Mouse (Mus musculus) kidney, adult 8-10 months (tissue): ENCODE measurements around the gene Sfxn2.
"Not testable (repeated sequence)": the region's sequence is repeated elsewhere in the genome, so short reads cannot be mapped to it uniquely, and the experiment has no call there.

ENCODE experiments used
- DNase-seq, 2 experiments: peaks; one replicate each; pipeline ENCODE4 v3.0.0; 2022

Gene Sfxn2

DNA sequence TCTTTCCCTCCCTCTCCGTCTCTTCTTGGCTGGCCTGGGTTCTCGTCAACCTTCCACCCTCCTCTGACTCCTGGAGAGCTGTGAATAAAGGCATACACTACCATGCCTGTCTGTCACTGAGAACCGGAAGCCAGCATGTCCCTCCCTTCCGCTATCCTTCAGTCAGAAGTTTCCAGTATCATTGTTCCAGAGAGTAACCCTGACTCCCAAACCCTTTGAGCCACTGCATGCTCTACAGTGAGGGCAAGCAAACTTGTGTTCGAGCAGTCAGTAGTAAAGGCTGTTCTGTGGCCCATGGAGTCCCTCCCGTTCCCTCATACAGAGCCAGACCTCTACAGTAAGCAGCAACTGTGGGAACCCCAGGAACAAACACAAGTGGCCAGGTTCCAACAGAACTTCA is 25.6 kb upstream of the Sfxn2 start:
- no peak for DNase-seq

DNA sequence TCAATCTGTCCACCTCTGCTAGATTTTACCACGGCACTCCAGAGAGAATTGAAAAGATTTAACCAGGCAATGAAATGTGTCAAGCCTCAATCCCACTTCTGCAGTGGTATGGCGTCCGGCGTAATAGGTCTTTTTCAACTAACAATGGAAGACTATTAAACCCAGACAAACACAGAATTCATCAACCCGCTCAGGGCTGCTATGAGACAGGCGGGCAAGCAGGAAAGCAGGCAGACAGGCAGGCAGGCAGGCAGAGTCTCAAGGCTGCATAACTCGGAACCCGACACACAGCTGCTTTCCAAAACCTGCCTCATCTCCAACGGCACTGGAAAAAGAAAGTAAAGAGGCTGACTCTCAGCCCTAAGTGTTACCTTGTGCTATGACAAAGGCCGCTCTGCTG is 25.1 kb upstream of the Sfxn2 start:
- no peak for DNase-seq

DNA sequence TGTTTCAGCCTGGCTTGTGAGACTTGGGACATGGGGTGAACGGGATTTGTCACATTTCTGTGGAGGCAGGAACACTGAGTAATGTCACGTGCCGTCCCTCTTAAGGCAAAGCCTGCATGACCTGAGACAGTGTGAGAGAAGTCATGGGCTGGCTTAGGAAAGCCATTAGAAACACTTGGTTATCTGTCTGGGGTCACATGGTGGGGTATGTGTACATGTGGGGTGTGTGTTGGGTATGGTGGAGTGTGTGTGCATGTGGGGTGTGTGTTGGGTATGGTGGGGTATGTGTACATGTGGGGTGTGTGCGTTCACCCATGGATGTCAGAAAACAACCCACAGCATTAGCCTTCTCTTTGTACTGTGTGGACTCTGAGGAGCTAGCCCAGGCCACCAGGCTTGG is 22.8 kb upstream of the Sfxn2 start:
- no peak for DNase-seq

DNA sequence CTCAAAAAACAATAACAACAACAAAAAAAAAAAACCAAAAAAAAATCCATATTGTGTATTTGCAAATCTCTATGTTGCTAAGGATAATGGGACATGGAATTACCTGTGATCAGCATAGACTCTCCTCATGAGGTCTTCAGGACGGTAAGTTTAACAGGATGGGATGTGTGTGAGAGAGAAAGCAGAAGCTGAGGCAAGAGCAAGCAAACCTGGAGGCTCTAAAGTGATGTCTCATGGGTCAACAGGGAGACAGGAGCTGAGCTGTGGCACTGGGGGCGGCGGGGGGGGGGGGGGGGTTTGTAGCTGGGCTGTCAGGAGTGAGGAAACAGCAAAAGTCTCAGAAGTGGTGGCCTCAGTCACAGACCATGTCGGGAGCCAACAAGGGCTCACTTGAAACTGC is 20.7 kb upstream of the Sfxn2 start:
- DNase-seq: no peak

DNA sequence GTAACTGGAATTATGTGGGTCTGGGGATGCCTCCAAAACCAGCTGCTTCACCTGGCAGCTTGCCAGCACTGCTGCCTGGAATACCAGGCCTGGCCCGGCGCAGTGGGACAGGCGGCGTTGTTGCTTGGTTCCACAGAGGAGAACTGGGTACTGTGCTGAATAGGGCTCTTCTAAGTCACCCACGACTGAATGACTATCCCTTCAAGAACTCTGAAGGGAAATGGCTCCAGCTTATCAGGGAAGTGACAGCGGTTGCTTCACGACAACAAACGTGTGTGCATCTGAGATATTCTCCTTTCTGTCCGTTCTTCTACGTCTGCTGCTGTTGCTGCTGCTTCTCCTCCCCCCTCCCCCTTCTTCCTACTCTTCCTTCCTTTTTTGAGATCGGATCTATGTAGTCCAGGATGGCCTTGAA is 19.6 kb upstream of the Sfxn2 start:
- no peak for DNase-seq

DNA sequence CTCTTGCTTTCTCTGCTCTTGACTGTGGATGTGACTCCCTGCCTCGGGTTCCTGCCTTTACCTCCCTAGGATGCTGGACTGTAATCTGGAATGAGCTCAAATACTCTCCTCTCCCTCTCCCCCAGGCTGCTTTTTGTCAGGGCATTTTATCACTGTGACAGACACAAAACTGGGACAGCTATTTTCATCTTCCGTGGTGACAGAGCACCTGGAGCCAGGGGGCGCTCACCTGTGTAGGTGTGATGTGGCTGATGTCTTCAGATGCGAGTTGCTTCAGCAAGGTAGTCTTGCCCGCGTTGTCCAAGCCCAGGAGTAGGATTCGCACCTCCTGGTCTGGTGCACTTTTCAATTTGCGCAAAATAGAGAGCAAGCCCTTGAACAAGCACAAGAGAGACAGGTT is 15.2 kb upstream of the Sfxn2 start:
- DNase-seq: no peak

DNA sequence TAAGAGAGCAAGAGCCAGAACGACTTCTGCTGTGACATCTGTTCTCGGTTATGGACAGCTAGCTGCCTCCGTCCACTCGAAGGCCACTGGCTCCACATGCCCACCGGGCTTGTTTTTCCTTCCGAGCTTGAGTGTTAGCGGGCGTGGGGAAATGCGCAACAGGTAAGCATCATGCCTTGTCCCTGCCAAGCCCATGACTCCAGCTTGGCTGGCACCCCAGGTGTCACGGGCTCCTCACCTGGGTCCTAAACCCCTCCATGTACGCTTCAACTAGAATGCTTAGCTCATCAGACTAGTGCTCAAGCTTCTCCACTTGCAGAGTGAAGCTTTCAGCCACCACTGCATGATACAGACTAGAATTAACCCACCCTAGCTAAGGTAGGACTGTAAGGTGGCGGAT is 14.5 kb upstream of the Sfxn2 start:
- peak; percentile 29 to 44 for DNase-seq

DNA sequence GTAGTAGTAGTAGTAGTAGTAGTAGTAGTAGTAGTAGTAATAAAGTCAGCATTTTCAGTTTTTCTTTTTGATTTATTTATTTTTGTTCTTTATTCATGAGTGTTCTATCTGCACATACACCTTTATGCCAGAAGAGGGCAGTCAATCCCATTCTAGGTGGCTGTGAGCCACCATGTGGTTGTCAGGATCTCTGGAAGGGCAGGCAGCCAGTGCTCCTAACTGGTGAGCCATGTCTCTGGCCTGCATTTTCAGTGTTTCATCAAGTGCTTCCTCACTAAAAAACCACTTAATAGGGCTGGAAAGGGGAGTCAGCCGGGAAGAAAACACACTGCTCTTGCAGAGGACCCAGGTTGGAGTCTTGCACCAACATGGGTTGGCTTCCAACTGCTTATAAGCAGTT is 11.0 kb upstream of the Sfxn2 start:
- DNase-seq: peak; percentile 59 to 69

DNA sequence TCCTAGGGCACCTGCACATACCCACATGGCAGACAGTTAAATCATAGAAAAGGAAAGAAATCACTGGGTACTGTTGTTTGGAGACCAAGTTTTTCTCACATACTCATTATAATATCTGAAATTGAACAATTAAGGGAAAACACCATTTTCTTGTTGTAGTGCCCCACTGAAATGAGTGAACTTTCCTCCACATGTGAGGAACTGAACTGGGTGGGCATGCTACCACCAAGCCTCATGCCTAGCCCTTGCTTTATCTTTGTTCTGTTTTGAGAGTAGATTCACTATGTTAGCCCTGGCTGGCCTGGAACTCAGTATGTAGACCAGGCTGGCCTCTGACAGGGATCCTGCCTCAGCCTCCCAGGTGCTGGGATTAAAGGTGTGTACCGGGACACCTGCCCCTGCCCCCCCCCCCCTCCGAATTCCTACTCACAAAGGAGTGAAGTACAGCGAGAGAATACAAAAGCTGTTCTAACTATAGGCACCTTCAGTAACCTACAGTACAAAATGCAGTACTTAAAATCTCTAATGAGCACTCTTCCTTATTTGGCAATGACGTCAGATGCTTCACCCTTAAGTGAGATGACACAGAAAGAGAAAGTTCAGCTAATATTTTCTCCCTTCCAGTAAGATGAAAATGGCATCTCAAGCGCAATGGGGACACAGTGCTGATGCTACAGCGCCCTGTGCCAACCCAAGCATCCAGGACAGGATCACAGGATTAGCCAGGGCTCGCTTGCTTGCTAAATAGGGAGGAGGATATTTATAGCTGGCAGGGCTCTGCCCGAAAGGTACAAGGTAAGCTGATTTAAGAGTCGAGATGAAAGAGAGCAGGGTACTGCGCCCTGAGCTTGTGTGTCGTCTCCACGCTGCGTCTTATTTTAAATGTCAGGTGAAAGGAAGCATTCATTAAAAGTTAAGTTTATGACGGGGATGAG is 10.3 kb upstream of the Sfxn2 start:
- no peak for DNase-seq

DNA sequence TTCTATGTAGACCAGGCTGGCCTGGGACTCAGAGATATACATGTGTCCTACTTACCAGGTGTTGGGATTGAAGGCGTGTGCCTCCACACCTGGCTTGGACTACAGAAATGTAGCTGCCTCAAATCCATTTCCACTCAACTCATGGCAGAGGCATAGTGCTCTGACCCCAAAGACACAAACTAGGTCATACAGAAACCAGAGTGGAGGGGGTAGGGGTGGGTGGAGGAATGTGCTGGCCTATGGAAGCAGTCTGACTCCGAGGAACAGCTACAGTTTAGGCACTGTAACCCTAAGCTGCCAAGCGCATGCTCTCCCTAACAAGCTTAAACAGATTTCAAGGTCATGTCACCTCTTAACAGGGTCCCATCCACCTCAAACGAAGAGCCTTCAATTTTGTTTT is 9.6 kb upstream of the Sfxn2 start:
- DNase-seq: no peak

DNA sequence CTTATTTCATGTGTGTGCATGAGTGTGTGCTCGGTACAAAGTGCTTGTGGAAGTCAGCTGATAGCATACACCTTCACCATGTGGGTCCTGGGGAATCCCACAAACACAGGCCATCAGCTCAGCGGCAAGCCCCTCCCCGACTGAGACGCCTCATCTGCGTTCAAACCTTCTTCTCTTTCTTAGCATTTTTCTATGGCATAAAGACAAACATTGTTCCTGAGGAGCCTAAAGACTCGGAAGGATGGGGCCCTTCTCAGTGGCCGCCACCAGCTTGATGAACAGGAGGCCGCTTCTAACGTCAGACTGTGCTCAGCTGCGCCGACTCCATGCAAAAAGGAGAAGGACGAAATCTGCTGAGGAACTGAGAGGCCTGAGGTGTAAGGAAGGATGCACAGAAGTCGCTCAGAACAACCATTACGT is 9.1 kb upstream of the Sfxn2 start:
- DNase-seq: no peak

DNA sequence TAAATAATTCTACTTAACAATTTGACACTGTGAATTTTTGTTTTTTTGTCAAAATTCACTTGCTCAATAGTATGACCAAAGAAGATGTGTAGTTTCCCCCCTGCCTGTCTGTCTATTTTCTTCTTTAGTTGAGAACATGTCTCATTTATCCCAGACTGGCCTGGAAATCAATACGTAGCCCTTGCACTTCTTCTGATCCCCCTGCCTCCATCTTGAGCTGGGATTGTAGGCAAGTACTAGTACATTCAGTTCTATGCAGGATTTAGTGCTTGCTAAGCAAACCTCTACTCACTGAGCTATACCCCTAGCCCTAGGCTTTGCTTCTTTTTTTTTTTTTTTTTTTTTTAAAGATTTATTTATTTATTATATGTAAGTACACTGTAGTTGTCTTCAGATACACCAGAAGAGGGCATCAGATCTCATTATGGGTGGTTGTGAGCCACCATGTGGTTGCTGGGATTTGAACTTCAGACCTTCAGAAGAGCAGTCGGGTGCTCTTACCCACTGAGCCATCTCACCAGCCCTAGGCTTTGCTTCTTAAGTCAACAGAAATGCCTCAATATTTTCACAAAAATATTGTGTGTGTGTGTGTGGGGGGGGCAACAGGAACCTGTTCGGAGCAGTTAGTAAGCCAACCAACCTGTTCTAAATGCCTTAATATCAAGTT is 1.8 kb upstream of the Sfxn2 start:
- not testable (repeated sequence) for DNase-seq

DNA sequence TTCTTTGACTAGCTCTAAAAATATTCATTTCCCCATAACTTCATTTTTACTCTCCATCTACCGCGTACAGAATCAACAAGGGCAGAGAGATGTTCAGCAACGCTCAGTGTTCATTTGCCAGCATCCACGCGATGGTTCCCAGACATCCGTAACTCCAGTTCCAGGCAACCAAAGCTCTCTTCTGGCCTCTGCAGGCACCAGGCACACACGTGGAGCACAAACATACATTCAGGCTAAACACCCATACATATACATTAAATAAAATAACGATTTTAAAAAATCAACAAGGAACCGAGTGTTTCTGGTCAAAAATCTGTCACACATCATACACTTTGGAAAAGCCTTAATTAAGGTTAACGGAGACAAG is 1.3 kb upstream of the Sfxn2 start:
- DNase-seq: no peak

DNA sequence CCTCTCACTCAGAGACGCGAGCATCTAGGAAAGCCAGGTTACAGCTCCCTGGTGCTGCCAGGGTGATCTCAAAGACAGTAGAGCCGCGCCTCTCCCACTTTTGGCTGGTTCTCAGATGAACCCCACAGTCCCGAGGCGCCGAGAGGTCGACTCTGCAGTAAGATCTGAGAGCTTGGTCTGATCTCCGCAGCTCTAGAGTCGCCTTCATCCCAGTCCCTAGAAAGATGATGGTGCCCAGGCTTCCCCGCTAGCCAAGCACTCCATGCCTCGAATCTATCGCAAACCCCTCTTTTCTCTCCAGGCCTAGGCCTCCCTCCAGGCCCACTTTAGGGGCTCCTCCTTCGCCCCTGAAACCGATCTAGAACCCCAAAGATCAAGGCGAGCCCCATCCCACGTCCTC is 617 bp upstream of the Sfxn2 start:
- no peak for DNase-seq

DNA sequence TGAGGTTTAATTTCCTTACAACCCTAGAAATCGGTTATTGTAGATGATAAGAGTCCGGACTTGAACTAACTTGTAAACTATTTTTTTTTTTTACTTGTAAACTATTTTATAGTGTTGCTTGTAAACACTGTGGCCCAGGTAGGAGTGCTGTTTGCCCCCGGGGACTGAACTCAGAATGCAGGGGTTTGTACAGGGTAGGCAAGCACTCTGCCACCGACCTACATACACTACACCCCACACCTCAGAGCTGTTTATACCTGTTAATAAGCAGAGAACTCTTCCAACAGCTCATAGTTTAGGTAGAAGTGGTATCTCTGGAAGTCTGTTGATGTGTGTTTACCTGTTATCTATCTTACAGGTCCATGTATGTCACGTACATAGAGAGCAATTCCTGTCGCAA is 825 bp downstream of the Sfxn2 start:
- no peak for DNase-seq

DNA sequence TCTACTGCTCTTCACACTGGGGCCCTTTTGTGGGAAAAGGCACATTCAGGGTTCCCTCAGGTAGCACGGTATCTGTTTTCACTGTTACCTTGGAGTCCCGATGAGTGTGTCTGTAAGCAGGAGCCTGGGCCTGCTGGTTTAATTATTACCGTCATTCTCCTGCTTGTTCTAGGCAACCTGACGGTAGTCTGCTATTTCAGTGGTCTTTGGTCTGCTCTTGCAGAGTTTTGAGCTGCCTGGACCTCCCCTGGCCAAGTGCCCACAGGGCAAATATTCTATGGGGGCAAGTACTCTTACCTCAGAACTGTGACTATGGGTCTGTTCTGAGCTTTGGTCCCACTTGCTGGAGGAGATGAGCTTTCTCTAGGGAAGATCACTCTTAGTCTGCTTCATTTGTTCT is 2.0 kb downstream of the Sfxn2 start:
- peak; percentile 66 to 85 for DNase-seq

DNA sequence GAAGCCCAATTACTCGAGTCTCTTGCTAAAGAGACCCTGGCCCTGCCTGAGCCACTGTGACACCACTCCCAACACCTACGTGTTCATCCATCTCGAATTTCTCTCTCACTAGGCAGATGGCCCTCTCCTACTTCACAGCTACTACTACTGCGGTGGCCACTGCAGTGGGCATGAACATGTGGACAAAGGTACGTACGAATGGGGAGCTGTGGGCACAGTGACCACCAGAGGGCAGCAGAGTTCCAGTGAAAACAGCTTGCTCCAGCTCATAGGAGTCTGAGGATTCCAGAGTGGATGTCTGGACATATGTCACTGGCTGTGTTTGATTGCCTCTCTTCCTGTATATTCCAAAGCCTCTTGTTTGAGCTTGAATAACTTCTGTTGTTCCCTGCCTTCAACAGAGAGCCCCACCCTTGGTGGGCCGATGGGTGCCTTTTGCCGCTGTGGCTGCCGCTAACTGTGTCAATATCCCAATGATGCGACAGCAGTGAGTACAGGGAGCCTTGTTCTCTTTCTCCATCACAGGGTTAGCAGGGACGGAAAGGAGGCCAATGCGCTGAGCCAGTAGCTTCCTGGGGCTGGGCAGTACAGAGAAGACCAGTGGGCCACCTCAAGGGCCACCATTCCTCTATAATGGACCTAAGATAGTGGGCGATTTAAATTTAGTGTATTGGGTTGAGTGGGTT is 14.8 kb downstream of the Sfxn2 start:
- DNase-seq: peak; percentile 70 to 88

DNA sequence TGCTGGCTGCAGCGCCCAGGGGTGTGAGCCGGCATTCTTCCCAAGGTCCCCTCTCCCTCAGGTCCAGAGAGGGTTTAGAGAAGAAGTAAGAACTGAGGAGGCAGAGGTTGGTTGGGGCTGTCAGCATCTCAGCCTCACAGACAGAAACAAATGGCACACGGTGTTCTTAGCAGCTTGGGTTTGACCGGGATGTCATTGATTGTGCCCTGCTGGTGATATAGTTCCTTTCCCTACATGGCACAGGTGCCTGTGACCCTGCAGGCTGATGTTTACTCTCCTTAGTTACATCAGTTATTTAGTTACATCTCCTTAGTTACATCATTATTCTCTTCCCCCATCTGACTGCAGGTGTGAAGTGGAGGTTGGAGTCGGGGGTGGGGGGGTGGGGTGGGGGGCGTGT is 18.4 kb downstream of the Sfxn2 start:
- DNase-seq: no peak

DNA sequence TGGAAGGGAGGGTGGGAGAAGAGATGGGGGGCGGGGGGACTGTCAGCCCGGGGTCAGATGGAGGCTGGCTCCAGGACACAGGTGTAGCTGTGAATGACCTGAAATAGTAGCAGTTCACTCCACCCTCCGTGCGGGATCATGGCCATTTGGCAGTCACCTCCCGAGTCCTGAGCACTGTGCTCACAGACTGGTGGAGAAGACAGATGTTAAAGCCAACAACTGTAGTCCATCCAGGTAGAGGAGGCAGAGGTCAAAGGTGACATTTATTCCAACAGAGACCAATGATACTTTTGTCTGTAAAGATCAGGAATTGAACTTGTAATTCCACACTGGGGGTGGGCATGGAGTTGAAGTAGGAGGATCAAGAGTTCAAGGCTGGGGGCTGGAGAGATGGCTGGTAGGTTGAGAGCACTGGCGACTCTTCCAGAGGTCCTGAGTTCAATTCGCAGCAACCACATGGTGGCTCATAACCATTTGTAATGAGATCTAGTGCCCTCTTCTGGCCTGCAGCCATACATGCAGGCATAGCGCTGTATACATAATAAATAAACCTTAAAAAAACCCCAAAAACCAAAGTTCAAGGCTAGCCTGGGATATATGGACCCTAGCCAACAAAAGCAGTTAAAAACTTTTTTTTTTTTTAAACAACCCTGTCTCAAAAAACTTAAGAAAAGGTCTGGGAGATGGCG is 19.7 kb downstream of the Sfxn2 start:
- DNase-seq: no peak

DNA sequence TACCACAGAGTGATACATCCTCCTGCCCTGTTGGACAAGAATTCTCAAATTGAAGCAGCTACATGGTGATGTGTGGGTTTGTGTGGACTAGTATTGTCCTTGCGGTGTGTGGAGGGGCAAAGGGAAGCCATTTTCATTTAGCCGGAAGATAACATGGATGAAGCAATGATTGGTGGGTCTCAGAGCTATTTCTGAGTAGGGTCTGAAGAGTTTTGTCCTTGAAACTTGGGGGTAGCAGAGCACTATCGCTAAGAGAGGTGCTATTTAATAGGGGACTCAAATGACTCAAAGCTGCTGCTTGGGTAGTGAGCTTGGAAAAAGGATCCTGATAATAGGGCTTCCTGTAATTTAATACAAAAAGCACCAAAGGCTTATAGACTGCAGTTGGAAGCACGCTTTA is 25.0 kb downstream of the Sfxn2 start:
- DNase-seq: no peak

DNA sequence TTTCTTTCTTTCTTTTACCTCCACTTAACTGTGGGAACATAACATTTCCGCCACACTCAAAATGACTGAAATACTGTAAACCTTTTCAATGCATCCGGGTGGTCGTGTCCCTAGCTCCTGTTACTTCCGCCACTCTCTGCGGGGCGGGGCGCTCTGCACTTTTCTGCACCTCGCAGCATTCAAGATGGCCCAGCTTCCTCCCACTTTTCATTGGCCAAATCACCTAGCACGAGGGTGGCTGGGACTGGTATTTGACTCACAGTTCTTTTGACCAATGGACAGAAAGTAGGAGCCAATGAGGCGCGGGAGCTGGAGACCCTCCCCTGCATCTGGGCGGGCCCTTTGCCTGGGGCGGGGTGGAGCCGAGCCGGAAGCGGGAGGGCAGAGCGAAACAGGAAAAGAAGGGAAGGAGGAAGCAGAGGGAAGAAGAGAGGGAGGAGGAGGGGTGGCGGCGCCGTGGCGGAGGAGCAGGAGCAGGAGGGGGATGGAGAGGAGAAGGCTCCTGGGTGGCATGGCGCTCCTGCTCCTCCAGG is 25.6 kb downstream of the Sfxn2 start, which contains the start of gene Wbp1l:
TSS of gene Wbp1l (plus strand) at position 365 of the 533 bp plus-strand sequence.
- peak; percentile 98 to 99 for DNase-seq

DNA sequence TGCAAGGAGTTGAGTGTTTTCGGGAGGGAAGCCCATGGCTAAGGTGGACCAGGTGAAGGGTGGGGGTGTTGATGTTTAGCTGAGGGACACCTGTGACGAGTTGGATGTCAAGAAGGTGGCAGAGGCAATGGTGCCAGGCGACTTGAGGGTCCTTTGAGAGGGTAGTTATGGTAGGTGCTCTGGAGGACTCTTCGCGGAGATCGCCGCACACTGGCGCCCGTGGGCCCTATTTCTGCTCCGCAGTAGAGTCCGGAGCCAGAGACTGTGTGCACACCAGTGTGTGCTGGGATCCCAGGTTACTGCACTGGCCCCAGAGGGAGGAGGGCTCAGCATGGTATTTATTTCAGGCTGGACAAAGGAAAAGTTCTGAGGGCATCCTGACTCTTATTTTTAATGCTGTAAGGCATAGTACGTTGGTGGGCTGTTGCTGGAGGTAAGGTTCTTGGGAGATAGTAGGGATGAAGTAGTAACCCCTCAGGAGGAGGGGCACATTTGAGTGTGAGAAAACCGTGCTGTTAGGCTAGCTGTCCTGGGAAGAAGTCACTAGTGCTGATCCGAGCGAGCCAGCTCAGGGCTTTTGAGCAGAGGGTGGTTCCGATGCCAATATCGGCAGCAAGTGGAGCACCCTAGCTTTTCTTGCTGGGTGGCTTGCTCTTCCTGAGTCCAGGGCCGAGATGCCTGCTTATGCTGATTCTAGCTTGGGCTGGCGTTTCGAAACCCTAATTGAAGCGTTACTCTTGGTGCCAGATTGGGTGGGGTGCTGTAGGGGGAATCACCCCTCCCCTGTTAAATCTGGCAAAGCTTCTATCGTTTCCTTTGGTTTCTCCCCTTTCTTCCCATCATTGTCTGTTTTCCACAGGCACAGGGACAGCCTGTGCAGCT is 26.5 kb downstream of the Sfxn2 start:
- DNase-seq: no peak
